Mouse (Mus musculus) lung, postnatal 14 days (tissue): ENCODE measurements around the gene Slc22a13.
A peak's percentile ranks its signal among the peaks of the same experiment; 100 is the strongest.
"Not testable (repeated sequence)": the region's sequence is repeated elsewhere in the genome, so short reads cannot be mapped to it uniquely, and the experiment has no call there.

Experiments used
- DNase-seq: peaks from one replicate; pipeline ENCODE4 v3.0.0; 2021

Gene Slc22a13

GRCm38 (mm10) chr9:119208998-119209397 is at the start of gene Slc22a13:
Slc22a13 (minus strand) TSS chr9:119209098.
- no peak for DNase-seq

DNA sequence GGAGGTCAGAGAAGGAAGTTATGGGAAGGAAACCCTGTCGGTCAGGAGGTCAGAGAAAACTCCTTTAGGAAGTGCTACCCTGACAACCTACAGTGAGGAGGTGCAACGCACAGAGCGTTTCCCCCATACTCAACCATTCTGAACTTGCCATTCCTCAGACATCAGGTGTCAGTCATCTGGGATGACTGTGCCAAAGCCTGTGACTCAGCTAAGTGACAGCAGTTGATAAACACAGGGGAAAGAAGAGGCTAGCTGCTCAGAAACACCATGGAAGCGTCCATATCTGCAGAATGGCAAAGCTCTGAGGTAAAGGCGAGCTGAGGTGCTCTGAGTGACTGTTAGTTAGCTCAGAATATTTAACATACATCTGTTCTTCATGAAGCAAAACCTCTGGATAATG is 49.2 kb upstream of the Slc22a13 start:
- no peak for DNase-seq

- DNase-seq = no peak
Measured at GRCm38 (mm10) chr9:119256161-119256560, 47.3 kb upstream of the Slc22a13 start.

- no peak for DNase-seq
Measured at GRCm38 (mm10) chr9:119255096-119255495, 46.2 kb upstream of the Slc22a13 start.

GRCm38 (mm10) chr9:119254187-119254586 is 45.3 kb upstream of the Slc22a13 start:
- DNase-seq = no peak

- DNase-seq = no peak
Measured at GRCm38 (mm10) chr9:119247996-119248395, 39.1 kb upstream of the Slc22a13 start.

DNA sequence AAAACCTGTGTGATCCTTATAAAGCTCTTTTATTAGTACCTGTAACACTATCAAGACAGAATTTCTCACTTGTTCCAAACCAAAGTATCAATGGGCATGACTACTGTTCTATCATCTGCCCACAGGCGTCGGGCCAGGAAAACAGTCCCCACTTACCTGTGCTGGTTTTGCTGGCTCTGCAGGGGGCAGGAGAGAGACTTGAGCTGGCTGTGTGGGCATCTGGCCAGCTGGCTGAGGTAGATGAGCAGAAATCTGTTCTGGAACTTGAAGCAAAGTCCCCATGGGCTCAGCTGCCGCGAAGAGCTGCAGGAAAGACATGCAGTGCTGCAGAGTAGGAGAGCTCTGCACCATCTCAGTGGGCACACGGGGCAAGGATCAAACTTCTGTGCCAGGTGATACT is 37.9 kb upstream of the Slc22a13 start:
- peak; percentile 36 for DNase-seq

DNA sequence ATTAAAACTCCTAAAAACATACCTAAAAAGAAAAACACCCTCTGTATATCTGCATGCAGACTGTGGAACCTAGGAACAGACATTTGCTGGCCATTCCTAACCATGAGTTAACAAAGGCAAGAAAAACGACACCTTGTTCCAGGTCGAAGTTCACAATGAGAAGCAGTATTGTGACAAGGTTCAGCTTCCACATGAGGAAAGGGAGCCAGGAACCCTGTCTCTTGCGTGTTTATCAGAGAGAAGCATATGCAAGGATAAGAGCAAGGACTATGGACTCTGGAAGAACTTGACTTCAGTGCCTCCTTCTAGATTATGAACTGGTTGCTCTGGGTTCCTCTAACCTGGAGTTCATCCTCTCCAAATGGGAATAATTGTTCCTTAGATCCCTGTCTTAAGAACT is 35.1 kb upstream of the Slc22a13 start:
- DNase-seq = no peak

DNA sequence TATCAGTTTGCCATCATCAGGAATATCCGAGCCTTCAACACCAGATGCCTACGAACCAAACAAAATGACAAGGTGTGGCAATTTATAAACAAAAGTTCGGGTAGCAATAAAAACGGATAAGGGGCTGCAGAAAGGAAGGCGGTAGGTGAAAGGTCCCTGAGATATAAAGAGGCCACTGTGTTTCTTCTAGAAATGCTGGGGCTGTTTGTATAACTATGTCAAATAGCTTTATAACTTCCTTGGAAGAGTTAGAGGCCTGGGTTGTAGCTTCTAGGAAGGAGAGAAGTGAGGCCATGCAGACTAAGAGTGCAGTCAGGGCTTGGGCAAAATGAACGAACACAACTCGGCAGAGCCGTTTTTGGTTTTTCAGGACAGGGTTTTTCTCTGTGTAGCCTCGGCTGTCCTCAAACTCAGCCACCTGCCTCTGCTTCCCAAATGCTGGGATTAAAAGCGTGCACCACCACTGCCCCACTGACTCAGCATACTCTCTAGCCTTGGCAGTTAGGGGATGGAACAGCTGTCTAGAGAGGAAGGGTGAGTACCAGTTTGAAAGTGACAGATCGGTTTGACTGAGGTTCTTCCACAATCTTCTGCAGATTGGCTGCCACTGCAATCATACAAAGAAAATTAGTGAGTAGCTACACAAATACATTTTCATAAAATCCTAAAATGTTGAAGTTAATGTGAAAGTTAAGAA is 32.4 kb upstream of the Slc22a13 start:
- DNase-seq = no peak

- DNase-seq = no peak
Measured at GRCm38 (mm10) chr9:119240286-119240997, 31.5 kb upstream of the Slc22a13 start.

DNA sequence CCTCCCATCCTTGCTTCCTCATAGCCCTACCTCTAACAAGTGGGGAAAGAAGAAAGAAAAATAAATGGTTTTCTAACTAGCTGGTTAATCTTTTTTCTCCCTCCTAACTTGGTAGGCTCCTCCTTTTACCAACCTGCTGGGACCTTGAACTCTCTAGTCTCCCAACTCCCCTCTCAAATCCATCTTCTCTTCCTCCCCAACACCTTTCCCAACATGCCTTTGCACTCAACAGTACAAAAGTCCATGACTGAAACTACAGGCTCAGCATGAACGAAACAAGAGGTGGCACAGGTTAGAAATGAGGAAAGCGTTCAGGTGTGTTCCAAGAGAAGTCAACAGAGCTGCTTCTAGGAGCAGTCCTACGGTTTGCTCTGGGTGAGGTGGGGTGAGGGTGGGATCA is 30.4 kb upstream of the Slc22a13 start:
- no peak for DNase-seq

GRCm38 (mm10) chr9:119238796-119239195 is 29.9 kb upstream of the Slc22a13 start:
- DNase-seq = no peak

DNA sequence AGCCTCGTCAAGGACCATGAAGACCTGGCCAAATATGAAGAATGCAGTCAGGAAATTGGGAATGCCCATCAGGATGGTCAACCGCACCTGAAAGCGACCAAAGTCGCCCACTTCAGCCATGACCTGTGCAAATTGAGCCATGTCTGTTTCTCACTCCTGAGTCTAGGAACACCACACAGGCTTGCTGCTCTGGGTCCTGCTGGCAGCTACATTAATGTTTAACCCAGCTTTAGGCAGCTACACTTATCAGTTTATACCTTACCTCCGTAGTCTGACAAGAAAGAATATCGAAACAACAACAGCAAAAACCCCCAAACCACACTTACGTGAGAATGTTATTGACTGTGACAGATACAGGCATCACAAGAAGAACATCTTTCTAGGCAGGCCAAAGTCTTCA is 22.7 kb upstream of the Slc22a13 start:
- DNase-seq = no peak

- DNase-seq = no peak
Measured at GRCm38 (mm10) chr9:119230829-119231228, 21.9 kb upstream of the Slc22a13 start.

- no peak for DNase-seq
Measured at GRCm38 (mm10) chr9:119220249-119220648, 11.4 kb upstream of the Slc22a13 start.

- DNase-seq = no peak
Measured at GRCm38 (mm10) chr9:119219667-119220066, 10.8 kb upstream of the Slc22a13 start.

GRCm38 (mm10) chr9:119215341-119215740 is 6.4 kb upstream of the Slc22a13 start:
- DNase-seq = not testable (repeated sequence)

DNA sequence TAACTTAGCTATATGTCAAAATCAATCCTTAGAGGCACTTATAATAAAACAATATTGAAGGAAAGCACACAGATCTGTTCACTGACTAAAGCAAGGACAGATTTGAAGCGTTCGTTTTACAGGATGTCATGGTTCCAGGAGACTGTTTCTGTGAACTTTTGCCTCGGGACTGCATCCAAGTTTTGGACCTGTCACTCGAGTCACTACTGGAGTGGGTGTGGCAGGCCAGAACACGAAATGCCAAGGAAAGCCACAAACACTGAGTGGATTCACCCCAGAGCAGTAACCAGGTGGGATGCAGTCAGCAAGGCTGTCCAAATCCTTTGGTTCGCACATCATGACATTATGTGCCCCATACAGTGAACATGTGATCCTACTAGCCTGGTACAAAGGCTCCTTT is 5.7 kb upstream of the Slc22a13 start:
- no peak for DNase-seq

DNA sequence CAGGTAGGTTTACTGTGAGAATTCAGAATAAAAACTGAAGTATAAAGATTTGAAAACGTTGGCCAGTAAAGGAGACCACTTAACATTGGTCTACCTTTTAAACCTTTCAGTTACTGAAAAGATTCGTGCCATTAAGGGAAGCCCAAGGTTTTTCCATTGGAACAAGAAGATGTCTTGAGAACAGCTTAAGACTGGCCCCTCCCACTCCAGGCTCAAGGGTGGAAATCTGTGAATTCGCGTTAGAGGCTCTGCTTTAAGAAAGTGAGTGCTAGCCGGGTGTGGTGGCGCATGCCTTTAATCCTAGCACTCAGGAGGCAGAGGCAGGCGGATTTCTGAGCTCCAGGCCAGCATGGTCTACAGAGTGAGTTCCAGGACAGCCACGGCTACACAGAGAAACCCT is 4.1 kb upstream of the Slc22a13 start:
- DNase-seq = no peak

- DNase-seq = no peak
Measured at GRCm38 (mm10) chr9:119207113-119207512, 1.8 kb downstream of the Slc22a13 start.

GRCm38 (mm10) chr9:119206666-119207065 is 2.2 kb downstream of the Slc22a13 start:
- no peak for DNase-seq

DNA sequence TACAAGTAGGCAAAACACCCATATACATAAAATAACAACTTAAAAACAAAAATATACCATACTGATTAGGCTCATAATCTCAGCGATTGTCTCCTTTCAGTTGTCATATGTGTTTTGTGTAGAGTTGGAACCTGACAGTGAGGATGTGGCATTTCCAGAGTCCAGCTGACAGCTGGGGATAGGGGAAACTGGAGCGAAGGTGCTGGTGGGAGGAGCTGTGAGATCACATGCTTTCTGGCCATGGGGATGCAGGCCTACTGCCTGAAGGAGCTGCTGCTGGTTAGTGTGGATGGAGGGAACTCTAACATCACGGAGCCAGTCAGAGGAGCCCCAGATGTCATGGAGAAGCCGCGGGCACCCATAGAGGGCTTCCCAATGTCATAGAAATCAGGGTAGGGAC is 3.1 kb downstream of the Slc22a13 start:
- DNase-seq = no peak

DNA sequence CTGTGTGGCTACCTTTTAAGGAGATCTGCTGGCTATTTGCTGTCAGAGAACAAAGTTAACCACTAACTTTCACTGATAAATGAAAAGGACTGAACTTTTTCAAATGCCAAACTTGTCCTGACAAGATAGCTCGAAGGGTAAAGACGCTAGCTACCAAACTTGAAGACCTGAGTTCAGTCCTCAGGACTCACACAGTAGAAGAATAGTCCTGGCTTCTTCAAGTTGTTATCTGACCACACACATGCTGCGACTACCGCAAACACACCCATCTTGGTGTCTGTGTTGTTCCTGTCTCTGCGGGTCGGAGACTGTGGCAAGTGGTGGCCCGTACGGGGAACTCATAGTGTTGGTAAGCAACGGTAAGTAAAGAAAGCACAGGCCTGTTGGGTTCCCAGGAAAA is 5.3 kb downstream of the Slc22a13 start:
- DNase-seq = no peak

- DNase-seq = no peak
Measured at GRCm38 (mm10) chr9:119201653-119202052, 7.2 kb downstream of the Slc22a13 start.
